Mouse (Mus musculus) heart, embryonic 16.5 days (tissue): Measurements from ENCODE around the gene Mettl23. TPM values are rescaled to one million over a fixed set of nuclear protein-coding genes. Genes with fewer than 3 reads are reported as not detected.

Experiments
- ATAC-seq: fragments of 200-750 bp; cut with Nextera tagmentation; replicated peaks from 2 replicates; pipeline ENCODE4 v1.8.0; 2017; ENCODE audit warnings: moderate number of reproducible peaks; ENCODE audit not compliant: insufficient read depth, low FRiP score; ENCODE audit errors: extremely low read depth
- H3K27ac ChIP-seq: fragments of 300-500 bp; sonication (generic); 2 replicates; pipeline ENCODE4 v1.5.1; 2014; ENCODE audit warnings: mild to moderate bottlenecking, low read length, control low read depth, moderate library complexity
- H3K27me3 ChIP-seq: fragments of 300-500 bp; sonication (generic); 2 replicates; pipeline ENCODE4 v1.6.1; 2014; ENCODE audit warnings: low read length, mixed read lengths; ENCODE audit not compliant: control insufficient read depth, insufficient read depth
- H3K36me3 ChIP-seq: fragments of 300-500 bp; sonication (generic); 2 replicates; pipeline ENCODE4 v1.6.1; 2014; ENCODE audit not compliant: control insufficient read depth, insufficient read depth
- H3K4me1 ChIP-seq: fragments of 300-500 bp; sonication (generic); 2 replicates; pipeline ENCODE4 v1.6.1; 2014; ENCODE audit warnings: low read length, mixed read lengths; ENCODE audit not compliant: control insufficient read depth, insufficient read depth
- H3K4me2 ChIP-seq: fragments of 300-500 bp; sonication (generic); 2 replicates; pipeline ENCODE4 v1.6.1; 2014; ENCODE audit warnings: low read depth, mild to moderate bottlenecking, control low read depth, low read length
- H3K4me3 ChIP-seq: fragments of 300-500 bp; sonication (generic); 2 replicates; pipeline ENCODE4 v1.5.1; 2014; ENCODE audit warnings: mild to moderate bottlenecking, control low read depth, low read length
- H3K9ac ChIP-seq: fragments of 300-500 bp; sonication (generic); 2 replicates; pipeline ENCODE4 v1.6.1; 2014; ENCODE audit warnings: low read length, control low read depth
- H3K9me3 ChIP-seq: fragments of 300-500 bp; sonication (generic); replicated peaks from 2 replicates; pipeline ENCODE4 v1.6.1; 2016; ENCODE audit warnings: low read length; ENCODE audit not compliant: control insufficient read depth
- WGBS: fragments of 180-500 bp; shearing (Covaris S2); extraction: QIAGEN DNeasy Blood & Tissue Kit; methylation state at CpG from one replicate; pipeline ENCODE4 v1.1.7; 2014; 5-methylcytosine and 5-hydroxymethylcytosine counted together
- polyA plus RNA-seq: library from polyadenylated mRNA; unstranded; fragments of >200 nt; fragmentation: Nextera tagmentation; extraction: Ambion mirVana; gene quantifications from 2 replicates; pipeline ENCODE4 v1.2.1, GENCODE M21; 2015

Gene Mettl23
- polyA plus RNA-seq, 1 experiment from 2014 or later = 69.8 TPM

- Histone ChIP-seq H3K4me3 (no peak overlapping the region), H3K27ac (peak overlapping the region; percentile 85), H3K4me2 (0 out of 2 replicates have a peak overlapping the region, but pooled peaks have one; percentile 1), H3K9me3 (no peaks in the 10 kb centered on the region), H3K36me3 (peaks cover 34% of the 10 kb centered on the region), H3K9ac (peak overlapping the region; percentile 41), H3K4me1 (peaks cover 22% of the 10 kb centered on the region), H3K27me3 (no peaks in the 10 kb centered on the region)
- WGBS = 25% methylated on average over 10 of the region's 10 CpGs
- ATAC-seq = peak; percentile 55
These were observed 21.4 kb downstream of the Mettl23 start for GRCm38 (mm10) chr11:116864444-116864843.

GRCm38 (mm10) chr11:116865945-116866585 is 23.0 kb downstream of the Mettl23 start:
- 71% methylated on average over 12 of the region's 12 CpGs for WGBS
- peaks cover 22% of the 10 kb centered on the region for H3K4me1 ChIP-seq
- no peak overlapping the region for H3K9ac ChIP-seq
- no peak overlapping the region for H3K27ac ChIP-seq
- H3K36me3 ChIP-seq = peaks cover 31% of the 10 kb centered on the region
- no peak for ATAC-seq
- no peak overlapping the region for H3K4me2 ChIP-seq
- no peaks in the 10 kb centered on the region for H3K27me3 ChIP-seq
- no peaks in the 10 kb centered on the region for H3K9me3 ChIP-seq
- no peak overlapping the region for H3K4me3 ChIP-seq

GRCm38 (mm10) chr11:116868129-116868528 is 25.1 kb downstream of the Mettl23 start:
- no peaks in the 10 kb centered on the region for H3K9me3 ChIP-seq
- no peak overlapping the region for H3K4me2 ChIP-seq
- peaks cover 22% of the 10 kb centered on the region for H3K4me1 ChIP-seq
- no peak overlapping the region for H3K4me3 ChIP-seq
- 0 out of 2 replicates have a peak overlapping the region, but pooled peaks have one; percentile 22 for H3K9ac ChIP-seq
- peak overlapping the region; percentile 68 for H3K27ac ChIP-seq
- ATAC-seq = peak; percentile 46; the same call in 1 of the 2 replicates
- H3K36me3 ChIP-seq = peaks cover 32% of the 10 kb centered on the region
- H3K27me3 ChIP-seq = no peaks in the 10 kb centered on the region
- WGBS = 42% methylated on average over 3 of the region's 3 CpGs

GRCm38 (mm10) chr11:116869223-116869622 is 26.1 kb downstream of the Mettl23 start:
- Histone ChIP-seq H3K36me3 (peaks cover 38% of the 10 kb centered on the region), H3K9me3 (no peaks in the 10 kb centered on the region), H3K4me3 (no peak overlapping the region), H3K27me3 (no peaks in the 10 kb centered on the region), H3K27ac (no peak overlapping the region), H3K4me1 (peaks cover 16% of the 10 kb centered on the region), H3K4me2 (no peak overlapping the region), H3K9ac (no peak overlapping the region)
- no peak for ATAC-seq
- WGBS = 58% methylated on average over 8 of the region's 8 CpGs

GRCm38 (mm10) chr11:116869641-116870040 is 26.6 kb downstream of the Mettl23 start:
- no peak for ATAC-seq
- H3K36me3 ChIP-seq = peaks cover 42% of the 10 kb centered on the region

GRCm38 (mm10) chr11:116871538-116871937 is 28.5 kb downstream of the Mettl23 start:
- no peak overlapping the region for H3K9ac ChIP-seq
- 87% methylated on average over 9 of the region's 9 CpGs for WGBS
- no peaks in the 10 kb centered on the region for H3K9me3 ChIP-seq
- no peak for ATAC-seq
- H3K4me2 ChIP-seq = no peak overlapping the region
- no peak overlapping the region for H3K4me3 ChIP-seq
- H3K27ac ChIP-seq = no peak overlapping the region
- H3K4me1 ChIP-seq = peaks cover 10% of the 10 kb centered on the region
- peaks cover 35% of the 10 kb centered on the region for H3K36me3 ChIP-seq
- H3K27me3 ChIP-seq = no peaks in the 10 kb centered on the region

More at GRCm38 (mm10) chr11:116869641-116870040, 26.6 kb downstream of the Mettl23 start:
- Histone ChIP-seq H3K27ac (no peak overlapping the region), H3K4me2 (no peak overlapping the region), H3K4me3 (no peak overlapping the region), H3K4me1 (peaks cover 12% of the 10 kb centered on the region), H3K9ac (no peak overlapping the region), H3K27me3 (no peaks in the 10 kb centered on the region), H3K9me3 (no peaks in the 10 kb centered on the region)
- 66% methylated on average over 4 of the region's 4 CpGs for WGBS

- H3K4me2 ChIP-seq = no peak overlapping the region
- H3K4me1 ChIP-seq = no peaks in the 10 kb centered on the region
- no peaks in the 10 kb centered on the region for H3K9me3 ChIP-seq
- no peak overlapping the region for H3K4me3 ChIP-seq
- no peaks in the 10 kb centered on the region for H3K27me3 ChIP-seq
- peaks cover 32% of the 10 kb centered on the region for H3K36me3 ChIP-seq
- WGBS = 92% methylated on average over 20 of the region's 20 CpGs
- no peak overlapping the region for H3K27ac ChIP-seq
- no peak overlapping the region for H3K9ac ChIP-seq
- ATAC-seq = no peak
These were observed 30.9 kb downstream of the Mettl23 start for GRCm38 (mm10) chr11:116873987-116874386.

- no peak overlapping the region for H3K4me3 ChIP-seq
- WGBS = 90% methylated on average over 8 of the region's 8 CpGs
- no peak overlapping the region for H3K4me2 ChIP-seq
- H3K9ac ChIP-seq = no peak overlapping the region
- H3K27ac ChIP-seq = no peak overlapping the region
- no peaks in the 10 kb centered on the region for H3K4me1 ChIP-seq
- no peaks in the 10 kb centered on the region for H3K27me3 ChIP-seq
- H3K36me3 ChIP-seq = peaks cover 15% of the 10 kb centered on the region
- no peaks in the 10 kb centered on the region for H3K9me3 ChIP-seq
- ATAC-seq = no peak
These were observed 35.4 kb downstream of the Mettl23 start for GRCm38 (mm10) chr11:116878454-116878853.

GRCm38 (mm10) chr11:116880839-116881238 is 37.8 kb downstream of the Mettl23 start:
- ATAC-seq = no peak
- H3K9me3 ChIP-seq = no peaks in the 10 kb centered on the region

More at GRCm38 (mm10) chr11:116880839-116881238, 37.8 kb downstream of the Mettl23 start:
- Histone ChIP-seq H3K27me3 (no peaks in the 10 kb centered on the region), H3K9ac (no peak overlapping the region), H3K4me3 (no peak overlapping the region), H3K36me3 (0 out of 2 replicates have a peak, but pooled peaks cover under 1% of the 10 kb centered on the region), H3K4me2 (no peak overlapping the region), H3K4me1 (0 out of 2 replicates have a peak, but pooled peaks cover 4% of the 10 kb centered on the region), H3K27ac (no peak overlapping the region)
- 60% methylated on average over 7 of the region's 7 CpGs for WGBS
